Mouse (Mus musculus) C2C12 (cell line): ENCODE data around the gene Olfr5.

ENCODE experiments used
- CTCF ChIP-seq: IDR thresholded peaks from one replicate; pipeline ENCODE4 v1.5.1; 2011; ENCODE audit not compliant: control insufficient read depth, insufficient read depth, insufficient read length
- USF1 ChIP-seq: IDR thresholded peaks from one replicate; pipeline ENCODE4 v1.6.1; 2011; ENCODE audit warnings: low read depth, mild to moderate bottlenecking, control low read depth, moderate library complexity

- TF ChIP-seq CTCF, result no peak
- TF ChIP-seq USF1, result no peak
Measured at GRCm38 (mm10) chr7:6447771-6448170, 39.0 kb downstream of the Olfr5 start.
